In the genomic region with DNA sequence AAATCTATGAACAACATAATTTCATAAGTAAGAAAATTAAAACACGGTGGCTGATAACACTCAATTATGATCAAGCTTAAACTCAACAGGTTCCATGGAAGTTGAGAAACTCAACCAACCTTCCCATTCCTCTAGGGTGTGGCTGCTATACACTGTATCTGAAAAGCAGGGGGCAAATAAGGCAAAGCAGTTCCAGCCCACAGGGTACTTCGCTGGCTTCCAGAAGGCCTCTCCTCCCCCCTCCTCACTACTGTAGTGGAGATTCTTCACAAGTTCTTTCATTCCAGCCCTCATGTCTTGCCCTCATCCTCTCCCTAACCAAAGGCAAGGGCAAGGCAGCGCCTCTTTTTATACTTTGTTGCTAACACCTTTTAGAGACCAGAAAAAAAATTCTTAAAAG, we compare ENCODE assay signal across 22 mouse cellular contexts. TPM values are rescaled to one million over a fixed set of nuclear protein-coding genes. Genes with fewer than 3 reads are reported as not detected.
"Had no signal": no experiment of that assay in that cellular context is flagged by ENCODE, and none has a peak within 500 bp of the region (broad histone marks: within the 10 kb centered on the region; RNA-seq: fewer than 3 reads in every experiment).

No protein-coding gene starts in this region.

- H3K4me3 ChIP-seq: kidney, embryonic 15.5 days; limb, embryonic 10.5 days; limb, embryonic 13.5 days; liver, embryonic 13.5 days; midbrain, embryonic 12.5 days; midbrain, embryonic 15.5 days; neural tube, embryonic 12.5 days; neural tube, embryonic 15.5 days had no signal

- H3K27ac ChIP-seq: kidney, embryonic 15.5 days; limb, embryonic 10.5 days; limb, embryonic 13.5 days; liver, embryonic 13.5 days; macrophage; midbrain, embryonic 12.5 days; midbrain, embryonic 15.5 days; neural tube, embryonic 12.5 days; neural tube, embryonic 15.5 days had no signal

- H3K9ac ChIP-seq: kidney, embryonic 15.5 days; limb, embryonic 13.5 days; liver, embryonic 13.5 days; lung, embryonic 14.5 days; midbrain, embryonic 12.5 days; midbrain, embryonic 15.5 days; neural tube, embryonic 12.5 days; neural tube, embryonic 15.5 days had no signal

- ATAC-seq: lung, postnatal 0 days; midbrain, embryonic 15.5 days had no signal

- H3K4me2 ChIP-seq: kidney, embryonic 15.5 days; limb, embryonic 13.5 days; liver, embryonic 13.5 days; lung, embryonic 14.5 days; midbrain, embryonic 12.5 days; midbrain, embryonic 15.5 days; neural tube, embryonic 12.5 days; neural tube, embryonic 15.5 days had no signal

- H3K9me3 ChIP-seq: kidney, embryonic 15.5 days; limb, embryonic 10.5 days; limb, embryonic 13.5 days; liver, embryonic 13.5 days; midbrain, embryonic 12.5 days; midbrain, embryonic 15.5 days; neural tube, embryonic 12.5 days; neural tube, embryonic 15.5 days had no signal

- H3K4me1 ChIP-seq: kidney, embryonic 15.5 days; limb, embryonic 10.5 days; limb, embryonic 13.5 days; midbrain, embryonic 12.5 days; midbrain, embryonic 15.5 days; neural tube, embryonic 12.5 days; neural tube, embryonic 15.5 days had no signal

- H3K27me3 ChIP-seq: kidney, embryonic 15.5 days; limb, embryonic 13.5 days; liver, embryonic 13.5 days; midbrain, embryonic 12.5 days; midbrain, embryonic 15.5 days; neural tube, embryonic 12.5 days; neural tube, embryonic 15.5 days had no signal

- DNase-seq: kidney, adult 11 months; kidney, adult 8-10 months; kidney, postnatal 14 days; kidney, postnatal 4 days; liver; liver, embryonic 13.5 days; lung, embryonic 14.5 days; right cerebral cortex, adult 18-20 months; right cerebral cortex, postnatal 14 days; right cerebral cortex, postnatal 4 days; thymus, postnatal 14 days; thymus, postnatal 4 days had no signal

RNA-seq across cellular contexts. Expression of a gene that starts 48.2 kb away (rescaled TPM):
- total RNA-seq: layer of hippocampus, adult 18-20 months had no signal
